Mouse (Mus musculus) macrophage (primary cell): ENCODE results near the gene Sppl2c. TPM values are rescaled to one million over a fixed set of nuclear protein-coding genes. Genes with fewer than 3 reads are reported as not detected.

Source experiments
- H3K27ac ChIP-seq: fragments of 350-480 bp; formaldehyde crosslinking; 2 replicates; pipeline ENCODE4 v1.9.0; 2021
- H3K36me3 ChIP-seq: fragments of 350-480 bp; formaldehyde crosslinking; 2 replicates; pipeline ENCODE4 v1.9.0; 2021; ENCODE audit errors: inconsistent target
- H3K4me3 ChIP-seq: fragments of 350-480 bp; formaldehyde crosslinking; 2 replicates; pipeline ENCODE4 v1.9.0; 2021; ENCODE audit errors: inconsistent target
- H3K79me2 ChIP-seq: fragments of 350-480 bp; formaldehyde crosslinking; 2 replicates; pipeline ENCODE4 v1.9.0; 2021; ENCODE audit errors: inconsistent target
- WGBS: methylation state at CpG from one replicate; pipeline ENCODE4 v1.1.7; 2026; ENCODE audit warnings: inconsistent platforms; ENCODE audit not compliant: missing documents; 5-methylcytosine and 5-hydroxymethylcytosine counted together
- polyA plus RNA-seq: library from polyadenylated mRNA; stranded (reverse); fragments of 250-400 nt; gene quantifications from 3 replicates; pipeline ENCODE4 v1.2.4, GENCODE M21; 2018; ENCODE audit warnings: inconsistent platforms
- total RNA-seq, 78 experiments: library from RNA; depleted of rRNA; stranded (reverse); fragments of 250-400 nt; gene quantifications; 1 replicate in 9 of 78; 2 replicates in 24 of 78; 3 replicates in 43 of 78; 4 replicates in 2 of 78; pipeline ENCODE4 v1.2.4; 2018; ENCODE audit warnings: inconsistent platforms in 56 of 78

Gene Sppl2c
- not detected for total RNA-seq (2018; cell fraction: chromatin; rRNA removed)
- total RNA-seq (2018; cell fraction: cytosol; rRNA removed), result not detected
- total RNA-seq (2018; cell fraction: nucleus; rRNA removed), result not detected
- polyA plus RNA-seq, result not detected in 3 replicates

DNA sequence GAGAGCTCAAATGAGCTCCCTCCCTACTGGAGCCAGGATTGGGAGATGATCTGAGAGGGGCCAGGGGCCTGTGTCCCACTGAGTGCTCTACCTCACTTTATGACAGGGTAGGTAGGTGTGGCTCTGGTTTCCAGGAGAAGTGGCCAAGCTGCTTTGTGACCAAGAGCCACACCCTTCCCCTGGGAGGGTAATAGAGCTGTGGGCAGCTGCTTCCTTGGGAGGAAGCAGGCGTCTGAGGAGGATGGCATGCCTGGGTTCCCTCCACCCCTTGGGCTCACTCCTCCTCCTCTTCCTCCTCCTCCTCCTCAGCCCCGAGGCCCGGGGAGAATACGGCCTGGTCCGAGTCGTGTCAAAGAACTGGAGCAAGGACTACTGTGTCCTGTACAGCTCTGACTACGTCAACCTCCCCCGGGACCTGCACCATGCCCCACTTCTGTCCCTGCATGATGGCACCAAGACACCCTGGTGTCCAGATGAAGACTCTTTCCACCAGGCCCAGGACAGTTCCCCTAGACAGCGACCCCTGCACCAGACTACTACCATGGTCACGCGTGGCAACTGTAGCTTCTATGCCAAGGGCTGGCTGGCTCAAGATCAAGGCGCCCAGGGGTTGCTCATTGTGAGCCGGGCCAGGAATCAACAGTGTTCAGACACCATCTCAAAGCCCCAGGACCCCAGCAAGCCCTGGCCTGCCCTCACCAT, at the start of gene Sppl2c:
Sppl2c (plus strand) TSS at position 193 of the 702 bp plus-strand sequence.
- no peaks in the 10 kb centered on the region for H3K79me2 ChIP-seq
- WGBS, result 64% methylated on average over 13 of the region's 13 CpGs
- no peaks in the 10 kb centered on the region for H3K36me3 ChIP-seq
- H3K27ac ChIP-seq, result no peak within 1 kb of the TSS
- H3K4me3 ChIP-seq, result no peak within 1 kb of the TSS

DNA sequence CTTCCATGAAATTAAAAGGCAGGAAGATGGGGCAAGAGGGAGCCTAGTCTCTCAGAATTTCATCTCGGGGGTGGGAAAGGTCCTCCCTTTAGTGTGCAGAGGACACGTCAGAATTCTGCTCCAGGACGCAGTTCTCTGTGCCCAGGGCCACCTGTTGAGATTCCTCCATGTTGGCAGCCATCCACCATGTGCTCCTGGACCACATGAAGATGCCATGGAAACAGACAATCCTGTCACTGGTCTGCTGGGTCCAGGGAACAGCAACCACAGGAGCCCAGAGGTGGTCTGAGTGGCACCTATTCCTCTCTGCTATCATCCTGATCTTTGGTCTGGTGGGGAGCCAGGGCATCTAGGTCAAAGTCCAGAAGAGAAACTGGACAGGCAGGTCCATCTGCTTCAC, 47.2 kb upstream of the Sppl2c start:
- no peaks in the 10 kb centered on the region for H3K36me3 ChIP-seq
- WGBS, result 85% methylated on average over 3 of the region's 3 CpGs
- H3K79me2 ChIP-seq, result no peaks in the 10 kb centered on the region
- no peak overlapping the region for H3K4me3 ChIP-seq
- no peak overlapping the region for H3K27ac ChIP-seq

DNA sequence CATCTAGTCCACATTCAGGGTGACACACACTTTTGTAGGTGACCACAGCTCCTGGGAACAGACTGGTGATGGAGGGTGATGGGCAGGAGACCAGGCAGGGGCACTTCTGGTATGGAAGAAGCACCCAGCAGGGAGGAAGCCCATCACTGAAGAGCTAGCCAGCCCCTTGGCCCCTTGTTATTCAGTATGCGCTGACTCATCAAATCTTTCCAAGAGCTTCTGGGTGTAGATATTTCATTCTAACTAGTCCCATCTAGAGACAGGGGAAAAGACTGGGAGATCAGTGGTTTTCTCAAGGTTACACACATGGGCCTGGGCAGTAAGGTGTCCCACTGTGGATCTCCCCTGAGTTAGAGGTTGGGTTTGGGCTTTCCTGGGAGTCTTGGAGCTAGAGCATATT, 41.2 kb upstream of the Sppl2c start:
- H3K4me3 ChIP-seq, result no peak overlapping the region
- H3K27ac ChIP-seq, result no peak overlapping the region
- 100% methylated on average over 1 of the region's 1 CpGs for WGBS

DNA sequence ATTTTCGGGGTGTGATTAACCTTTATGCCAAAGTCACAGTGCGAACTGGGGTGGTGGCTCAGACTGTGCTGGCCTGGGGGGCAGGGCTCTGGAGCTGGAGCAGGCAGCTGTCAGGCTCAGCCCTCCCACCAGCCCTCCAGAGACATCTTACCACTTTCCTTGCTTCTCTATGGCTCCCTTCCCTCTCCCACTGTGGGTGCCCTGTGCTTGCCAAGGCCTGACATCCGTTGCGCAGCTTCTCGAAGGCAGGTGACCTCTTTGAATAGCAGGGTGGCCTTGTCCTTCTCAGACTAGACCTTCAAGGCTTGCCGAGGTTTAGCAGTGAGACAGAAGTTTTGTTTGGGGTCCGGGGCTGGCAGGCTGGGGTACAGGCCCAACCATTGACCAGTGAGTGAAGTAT, 37.3 kb upstream of the Sppl2c start:
- H3K36me3 ChIP-seq, result no peaks in the 10 kb centered on the region
- H3K27ac ChIP-seq, result no peak overlapping the region
- no peaks in the 10 kb centered on the region for H3K79me2 ChIP-seq
- WGBS, result 75% methylated on average over 7 of the region's 7 CpGs
- no peak overlapping the region for H3K4me3 ChIP-seq

More for the DNA sequence above, 41.2 kb upstream of the Sppl2c start:
- H3K36me3 ChIP-seq, result no peaks in the 10 kb centered on the region
- no peaks in the 10 kb centered on the region for H3K79me2 ChIP-seq

DNA sequence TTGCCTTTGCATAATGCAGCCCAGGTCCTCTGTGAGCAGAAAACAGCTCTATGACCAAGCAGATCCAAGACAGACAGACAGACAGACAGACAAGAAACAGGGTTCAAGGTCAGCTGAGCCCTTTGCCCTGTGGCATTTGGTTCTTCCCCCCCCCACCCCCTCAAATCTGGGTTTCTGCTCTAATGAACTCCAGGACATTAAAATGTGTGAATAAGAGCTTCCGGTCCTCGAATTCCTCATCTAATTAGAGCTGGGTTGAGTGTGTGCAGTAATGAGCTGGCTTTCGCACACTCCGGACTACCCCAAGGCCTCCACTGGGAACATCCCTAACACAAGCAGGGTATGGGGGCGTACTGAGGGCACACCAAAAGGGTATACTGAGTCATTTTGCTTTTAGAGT, 35.2 kb upstream of the Sppl2c start:
- H3K4me3 ChIP-seq, result no peak overlapping the region
- WGBS, result 89% methylated on average over 5 of the region's 5 CpGs
- H3K79me2 ChIP-seq, result no peaks in the 10 kb centered on the region
- no peak overlapping the region for H3K27ac ChIP-seq
- no peaks in the 10 kb centered on the region for H3K36me3 ChIP-seq

DNA sequence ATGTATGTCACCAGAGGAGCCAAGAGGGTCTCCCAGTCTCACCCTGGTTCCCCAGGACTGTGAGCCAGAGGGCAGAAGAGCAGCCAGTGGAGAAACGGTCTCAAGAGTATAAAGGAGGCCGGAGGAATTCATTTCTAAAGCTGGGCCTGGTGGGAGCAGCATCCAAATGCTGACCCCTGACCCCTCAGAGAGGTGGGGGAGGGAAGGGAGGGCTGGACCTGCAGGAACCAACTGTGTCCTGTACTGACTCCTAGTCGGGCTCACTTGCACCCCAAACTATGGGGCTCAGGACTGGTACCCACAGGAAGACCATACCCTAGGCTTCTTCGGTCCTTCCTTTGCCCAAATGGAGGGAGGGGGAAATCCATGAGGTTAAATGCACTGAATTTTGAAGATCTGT, 31.8 kb upstream of the Sppl2c start:
- 74% methylated on average over 4 of the region's 4 CpGs for WGBS
- H3K4me3 ChIP-seq, result no peak overlapping the region
- H3K79me2 ChIP-seq, result no peaks in the 10 kb centered on the region
- no peaks in the 10 kb centered on the region for H3K36me3 ChIP-seq
- no peak overlapping the region for H3K27ac ChIP-seq

DNA sequence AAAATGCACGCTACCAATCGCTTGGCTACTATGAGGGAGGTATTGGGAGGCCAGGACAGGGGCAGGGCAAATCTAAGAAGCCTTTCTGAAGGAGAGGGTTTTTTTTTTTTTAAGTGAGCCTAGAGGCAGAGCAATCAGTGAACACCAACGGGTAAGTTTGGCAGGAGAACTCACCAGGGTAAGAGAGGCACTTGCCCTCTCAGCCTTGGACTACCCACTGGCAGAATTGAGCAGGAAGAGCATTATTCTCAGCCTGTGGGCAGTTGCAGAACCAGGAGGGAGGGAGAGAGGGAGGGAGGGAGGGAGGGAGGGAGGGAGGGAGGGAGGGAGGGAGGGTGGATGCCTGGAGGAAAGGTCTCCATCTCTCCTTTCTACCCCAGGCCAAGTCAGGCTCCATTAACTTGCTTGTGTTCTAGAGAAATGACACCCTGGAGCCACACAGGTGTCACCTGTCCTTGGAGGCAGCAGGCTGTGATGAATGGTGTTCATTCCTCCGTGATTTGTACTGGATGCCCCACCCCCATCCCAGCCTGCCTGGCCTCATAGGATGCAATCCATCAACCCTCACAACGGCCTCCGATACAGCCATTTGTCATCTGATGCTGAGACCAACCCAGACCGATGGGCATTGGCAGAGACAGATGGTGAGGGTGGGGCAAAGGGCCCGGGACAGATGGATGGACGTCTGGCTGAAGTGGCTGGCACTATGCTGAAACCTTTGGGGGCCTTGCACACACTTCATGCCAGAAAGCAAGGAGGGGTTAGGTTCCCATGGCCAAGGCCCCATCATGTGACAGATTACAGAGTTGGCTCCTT, 31.1 kb upstream of the Sppl2c start:
- Histone ChIP-seq H3K79me2 (no peaks in the 10 kb centered on the region), H3K27ac (no peak overlapping the region)
- 29% methylated on average over 9 of the region's 9 CpGs for WGBS

DNA sequence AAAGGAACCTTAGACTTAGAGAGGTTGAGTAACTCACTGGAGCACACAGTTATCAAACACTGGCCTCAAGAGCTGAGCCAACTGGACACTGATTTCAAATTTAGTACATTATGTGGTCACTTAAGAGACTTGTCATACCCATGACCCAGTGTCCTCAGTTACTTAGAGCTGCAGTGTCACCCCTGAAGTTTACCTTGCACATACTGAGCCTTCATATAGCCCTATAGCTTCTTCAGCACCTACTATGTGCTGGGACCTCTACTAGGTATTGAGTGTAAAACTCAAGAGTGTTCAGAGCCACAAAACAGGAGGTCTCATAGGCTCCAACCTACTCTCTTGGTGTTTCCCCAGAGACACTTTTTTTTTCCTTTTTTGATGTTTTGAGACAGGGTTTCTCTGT, 30.2 kb upstream of the Sppl2c start:
- Histone ChIP-seq H3K36me3 (no peaks in the 10 kb centered on the region), H3K79me2 (no peaks in the 10 kb centered on the region), H3K27ac (no peak overlapping the region), H3K4me3 (no peak overlapping the region)

More for the DNA sequence above, 31.1 kb upstream of the Sppl2c start:
- Histone ChIP-seq H3K36me3 (no peaks in the 10 kb centered on the region), H3K4me3 (no peak overlapping the region)

DNA sequence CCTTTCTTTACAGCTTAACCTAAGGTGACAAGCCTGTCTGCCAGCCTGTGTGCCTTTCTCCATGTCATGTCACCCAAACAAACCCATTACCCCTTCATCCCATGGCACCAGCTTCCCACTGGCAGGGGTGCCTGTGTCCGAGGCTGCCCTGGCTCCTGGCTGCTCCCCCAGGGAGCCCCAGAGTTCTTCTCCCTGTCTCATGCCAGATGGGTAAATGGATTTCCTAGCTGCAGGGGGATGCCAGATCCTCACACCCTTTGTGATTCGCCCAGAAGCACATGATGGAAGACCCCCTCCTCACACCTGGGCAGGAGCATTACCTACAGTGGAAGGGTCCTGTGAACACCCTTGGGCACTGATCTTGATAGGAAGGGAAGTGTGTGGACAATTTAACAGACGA, 29.7 kb upstream of the Sppl2c start:
- WGBS, result 56% methylated on average over 3 of the region's 3 CpGs
- Histone ChIP-seq H3K36me3 (no peaks in the 10 kb centered on the region), H3K79me2 (no peaks in the 10 kb centered on the region), H3K27ac (no peak overlapping the region), H3K4me3 (no peak overlapping the region)

DNA sequence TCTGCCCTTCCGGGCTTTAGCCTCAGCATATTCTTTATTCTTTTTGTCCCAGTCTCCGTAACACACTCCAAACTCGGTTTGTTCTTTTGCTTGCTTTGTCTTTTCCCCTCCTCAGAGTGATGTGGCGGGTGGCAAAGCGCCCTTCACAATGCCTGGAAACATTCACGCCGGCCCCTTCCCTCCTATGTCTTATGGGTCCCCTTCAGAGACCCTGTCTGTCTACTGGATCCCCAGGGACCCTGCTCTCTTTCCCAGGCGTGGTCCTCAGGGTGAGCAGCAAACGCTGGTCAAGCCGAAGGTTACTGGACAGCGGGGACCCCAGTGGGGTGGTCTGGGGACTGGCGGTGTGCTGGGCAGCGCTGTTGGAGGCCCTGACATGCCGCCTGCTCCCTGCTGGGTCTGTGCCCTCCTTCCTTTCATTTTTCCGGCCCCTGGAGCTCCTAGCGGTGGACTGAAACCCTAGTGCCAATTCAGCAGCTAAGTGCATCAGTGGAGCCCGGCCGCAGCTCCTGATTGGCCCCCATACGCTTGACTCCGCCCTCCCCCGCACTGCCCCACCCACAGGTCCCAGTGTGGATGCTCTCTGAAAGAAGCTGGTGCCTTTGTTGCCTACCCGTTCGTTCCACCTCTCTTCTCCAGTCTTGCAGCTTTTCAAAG, 28.4 kb upstream of the Sppl2c start:
- WGBS, result 9% methylated on average over 23 of the region's 23 CpGs

DNA sequence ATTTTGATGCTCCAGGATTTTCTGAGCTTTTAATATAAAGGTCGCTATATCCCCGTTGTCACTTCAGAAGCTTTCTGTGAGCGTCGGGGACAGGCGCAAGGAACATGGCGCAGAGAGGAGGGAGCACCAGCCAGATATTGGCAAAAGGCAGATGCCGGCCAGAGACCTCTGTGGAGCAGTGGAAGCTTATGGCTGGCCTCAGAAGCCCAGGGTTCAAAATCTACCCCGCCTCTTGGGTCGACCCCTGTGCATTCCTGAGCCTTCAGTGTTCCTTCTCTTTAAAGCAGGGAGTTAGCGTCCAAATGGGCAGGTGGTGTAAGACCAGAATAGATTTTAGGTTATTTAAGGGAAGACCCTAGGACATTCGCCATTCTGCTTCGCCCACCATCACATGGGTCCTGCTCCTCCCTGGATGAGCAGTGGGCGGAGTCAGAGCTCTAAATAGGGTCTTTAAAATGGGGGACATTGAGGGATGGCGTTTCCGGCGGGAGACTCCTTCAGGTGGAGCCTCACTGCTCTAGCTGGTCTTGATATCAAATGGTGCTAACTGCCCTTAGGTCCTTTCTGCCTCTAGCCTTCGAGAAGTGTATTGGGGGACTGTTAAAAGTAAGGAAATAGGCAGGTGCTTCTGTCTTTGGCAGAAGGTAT, 27.7 kb upstream of the Sppl2c start:
- H3K79me2 ChIP-seq, result no peaks in the 10 kb centered on the region
- 22% methylated on average over 17 of the region's 17 CpGs for WGBS
- no peak overlapping the region for H3K27ac ChIP-seq
- H3K4me3 ChIP-seq, result no peak overlapping the region
- H3K36me3 ChIP-seq, result no peaks in the 10 kb centered on the region

More for the DNA sequence above, 28.4 kb upstream of the Sppl2c start:
- Histone ChIP-seq H3K4me3 (no peak overlapping the region), H3K27ac (no peak overlapping the region), H3K36me3 (no peaks in the 10 kb centered on the region), H3K79me2 (no peaks in the 10 kb centered on the region)

DNA sequence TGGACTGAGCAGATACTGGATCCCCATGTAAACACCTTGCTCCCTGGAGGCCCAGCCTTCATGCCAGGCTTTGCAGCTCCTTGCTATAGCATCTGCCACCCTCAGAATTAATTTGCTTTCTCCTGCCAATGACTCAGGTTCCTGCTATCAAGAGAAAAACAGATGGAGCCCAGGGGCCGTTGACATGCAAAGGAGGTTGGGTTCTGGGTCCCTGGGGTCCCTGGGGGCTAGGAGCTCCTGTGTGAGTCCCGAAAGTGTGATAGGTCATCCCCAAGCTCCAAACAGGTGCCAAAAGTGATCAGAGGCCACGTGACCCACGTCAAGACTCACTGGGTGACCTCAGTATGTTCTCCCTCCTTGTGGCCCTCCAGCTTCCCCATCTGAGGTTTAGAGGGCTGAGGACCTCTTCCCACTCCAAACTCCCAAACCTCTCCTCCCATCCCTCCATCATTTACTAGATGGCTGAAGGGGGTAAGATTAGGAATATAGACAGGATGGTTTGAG, 26.3 kb upstream of the Sppl2c start:
- Histone ChIP-seq H3K27ac (no peak overlapping the region), H3K79me2 (no peaks in the 10 kb centered on the region), H3K36me3 (no peaks in the 10 kb centered on the region), H3K4me3 (no peak overlapping the region)
- WGBS, result 88% methylated on average over 4 of the region's 4 CpGs

DNA sequence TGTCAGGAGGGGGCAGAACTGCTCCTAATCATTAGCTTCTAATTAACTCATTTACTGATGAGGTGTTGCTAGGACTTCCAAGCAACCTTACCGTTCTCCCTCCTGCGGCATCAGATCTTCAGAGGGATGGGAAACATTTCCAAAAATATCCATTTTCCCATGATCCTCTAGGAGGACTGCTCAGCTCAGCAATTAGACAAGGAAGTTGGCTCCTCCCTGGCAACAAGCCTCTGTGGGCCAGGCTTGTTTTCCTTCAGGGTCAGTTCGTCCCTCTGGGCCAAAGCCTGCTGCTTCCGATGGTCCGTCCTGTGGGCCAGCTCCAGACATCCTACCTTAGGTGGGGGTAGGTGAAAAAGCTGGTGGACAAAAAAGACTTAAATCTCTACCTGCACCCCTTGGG, 25.0 kb upstream of the Sppl2c start:
- Histone ChIP-seq H3K36me3 (no peaks in the 10 kb centered on the region), H3K4me3 (no peak overlapping the region), H3K79me2 (no peaks in the 10 kb centered on the region), H3K27ac (no peak overlapping the region)
- 80% methylated on average over 5 of the region's 5 CpGs for WGBS

DNA sequence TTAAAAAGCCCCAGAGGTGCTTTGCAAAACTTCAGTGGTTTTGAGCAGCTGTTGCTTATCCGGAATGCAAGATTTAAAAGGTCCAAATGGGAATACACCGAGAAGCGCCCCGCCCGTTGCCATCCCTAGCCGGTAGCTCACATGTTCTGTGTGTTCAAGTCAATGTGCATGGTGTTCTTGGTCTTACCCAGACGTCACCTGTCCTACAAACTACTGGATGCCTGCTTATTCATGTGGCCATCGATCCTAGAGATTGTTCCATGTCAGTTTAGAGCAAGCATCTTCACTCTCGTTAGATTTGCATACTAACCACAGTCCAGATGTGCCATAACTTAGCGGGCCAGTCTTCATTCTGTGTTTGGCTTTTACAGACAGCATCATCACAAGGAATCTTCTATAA, 21.9 kb upstream of the Sppl2c start:
- Histone ChIP-seq H3K27ac (no peak overlapping the region), H3K36me3 (no peaks in the 10 kb centered on the region), H3K4me3 (no peak overlapping the region), H3K79me2 (no peaks in the 10 kb centered on the region)
- WGBS, result 92% methylated on average over 10 of the region's 10 CpGs
